Mouse (Mus musculus) CH12.LX (cell line): ENCODE data around the gene Mad2l2. TPM values are rescaled to one million over a fixed set of nuclear protein-coding genes. Genes with fewer than 3 reads are reported as not detected.

Experiments
- DNase-seq: peaks from one replicate; pipeline ENCODE4 v3.0.0-alpha.2; 2013; ENCODE audit errors: extremely low read depth
- H3K27ac ChIP-seq: 2 replicates; pipeline ENCODE4 v1.5.1; 2012; ENCODE audit warnings: low read depth, mild to moderate bottlenecking, control low read depth, moderate library complexity; ENCODE audit not compliant: insufficient read depth
- H3K27me3 ChIP-seq: replicated peaks from 2 replicates; pipeline ENCODE3; 2012; ENCODE audit warnings: inconsistent platforms
- H3K36me3 ChIP-seq, 2 experiments: replicated peaks in 1 of 2; 2 replicates each; pipeline versions ENCODE3 to v1.6.1; 2012; ENCODE audit warnings: inconsistent platforms in 1 of 2, low read length in 1 of 2, mild to moderate bottlenecking in 1 of 2, mixed read lengths in 1 of 2, moderate library complexity in 1 of 2; ENCODE audit not compliant: control insufficient read depth in 1 of 2, insufficient read depth in 1 of 2
- H3K4me1 ChIP-seq, 2 experiments: 2 replicates each; pipeline ENCODE4 v1.6.1; 2012; ENCODE audit warnings: inconsistent platforms in 1 of 2, moderate library complexity in 1 of 2; ENCODE audit not compliant: insufficient read depth in 2 of 2, control insufficient read depth in 1 of 2
- H3K4me2 ChIP-seq: 2 replicates; pipeline ENCODE4 v1.6.1; 2012; ENCODE audit warnings: low read depth, mild to moderate bottlenecking, control low read depth; ENCODE audit not compliant: poor library complexity, insufficient read depth, severe bottlenecking
- H3K4me3 ChIP-seq, 3 experiments: fragments of 150-350 bp in 1 of 3; sonication (generic) in 1 of 3; replicated peaks in 1 of 3; 2 replicates each; pipeline versions ENCODE3 to v1.5.1; 2011 to 2012; ENCODE audit warnings: low read depth in 2 of 3, low read length in 2 of 3, mild to moderate bottlenecking in 2 of 3, moderate library complexity in 2 of 3, control low read depth in 1 of 3, improper control_type of control experiment in 1 of 3, inconsistent platforms in 1 of 3, mixed read lengths in 1 of 3; ENCODE audit not compliant: poor library complexity in 1 of 3
- H3K79me2 ChIP-seq: replicated peaks from 2 replicates; pipeline ENCODE4 v1.6.1; 2012; ENCODE audit warnings: mild to moderate bottlenecking, moderate library complexity; ENCODE audit not compliant: control insufficient read depth, poor library complexity, insufficient read depth, severe bottlenecking; ENCODE audit errors: extremely low read depth
- H3K9ac ChIP-seq: 2 replicates; pipeline ENCODE4 v1.6.1; 2012; ENCODE audit warnings: low read depth, mild to moderate bottlenecking, control low read depth, moderate library complexity; ENCODE audit not compliant: insufficient read depth
- H3K9me3 ChIP-seq: replicated peaks from 2 replicates; pipeline ENCODE3; 2012; ENCODE audit warnings: low read length, inconsistent platforms, mixed read lengths
- CTCF ChIP-seq, 2 experiments: IDR thresholded peaks in 1 of 2; conservative IDR thresholded peaks in 1 of 2; 2 replicates each; pipeline ENCODE4 v1.5.1; 2011 to 2012; ENCODE audit warnings: low read depth in 2 of 2, low read length in 2 of 2, improper control_type of control experiment in 1 of 2, inconsistent platforms in 1 of 2, mild to moderate bottlenecking in 1 of 2, moderate library complexity in 1 of 2
- HCFC1 ChIP-seq: IDR thresholded peaks from 2 replicates; pipeline ENCODE4 v1.6.1; 2012; ENCODE audit warnings: low read depth, mild to moderate bottlenecking, inconsistent platforms, low read length, improper control_type of control experiment
- MEF2A ChIP-seq: IDR thresholded peaks from 2 replicates; pipeline ENCODE4 v1.6.1; 2014; ENCODE audit warnings: low read depth, mild to moderate bottlenecking, inconsistent platforms, low read length, improper control_type of control experiment, borderline replicate concordance
- MXI1 ChIP-seq: IDR thresholded peaks from 2 replicates; pipeline ENCODE4 v1.6.1; 2011; ENCODE audit warnings: mild to moderate bottlenecking, low read depth, low read length, improper control_type of control experiment
- NELFE ChIP-seq: IDR thresholded peaks from 2 replicates; pipeline ENCODE4 v1.6.1; 2011; ENCODE audit warnings: low read depth, low read length, improper control_type of control experiment
- POLR2AphosphoS2 ChIP-seq: IDR thresholded peaks from 2 replicates; pipeline ENCODE4 v1.6.1; 2011; ENCODE audit warnings: low read depth, low read length, improper control_type of control experiment
- RAD21 ChIP-seq: IDR thresholded peaks from 2 replicates; pipeline ENCODE4 v1.6.1; 2011; ENCODE audit warnings: low read depth, mild to moderate bottlenecking, low read length, improper control_type of control experiment, moderate library complexity
- RCOR1 ChIP-seq: conservative IDR thresholded peaks from 2 replicates; pipeline ENCODE4 v1.6.1; 2012; ENCODE audit warnings: low read depth, mild to moderate bottlenecking, inconsistent platforms, low read length, improper control_type of control experiment
- SIN3A ChIP-seq: IDR thresholded peaks from 2 replicates; pipeline ENCODE4 v1.6.1; 2012; ENCODE audit warnings: low read length, improper control_type of control experiment, inconsistent platforms
- SMC3 ChIP-seq: IDR thresholded peaks from 2 replicates; pipeline ENCODE4 v1.6.1; 2011; ENCODE audit warnings: low read depth, low read length, improper control_type of control experiment
- TBP ChIP-seq: conservative IDR thresholded peaks from 2 replicates; pipeline ENCODE4 v1.6.1; 2011; ENCODE audit warnings: low read depth, low read length, improper control_type of control experiment
- TCF12 ChIP-seq: IDR thresholded peaks from 2 replicates; pipeline ENCODE4 v1.6.1; 2014; ENCODE audit warnings: low read depth, mild to moderate bottlenecking, inconsistent platforms, low read length, improper control_type of control experiment
- dilution Hi-C: fragments of 300-500 bp; cut with MboI; formaldehyde crosslinking; loops from 2 replicates; pipeline ENCODE4 v1.14.3; 2020; ENCODE audit warnings: low sequenced_read_pairs; ENCODE audit not compliant: extremely low pct_unique_long_range_greater_than_20kb, extremely low pct_ligation_motif_present
- in situ Hi-C: fragments of 300-500 bp; cut with MboI; formaldehyde crosslinking; loops from 3 replicates; pipeline ENCODE4 v1.14.3; 2019; ENCODE audit warnings: low sequenced_read_pairs, low pct_ligation_motif_present, low pct_unique_long_range_greater_than_20kb, mixed read lengths
- polyA plus RNA-seq: library from polyadenylated mRNA; unstranded; fragments of >175 nt; gene quantifications from 2 replicates; pipeline ENCODE4 v1.2.1, GENCODE M21; 2012; ENCODE audit warnings: low read depth; ENCODE audit not compliant: insufficient read length
- total RNA-seq, 2 experiments: library from RNA; depleted of rRNA; stranded (reverse); fragments of 300-350 nt in 1 of 2; fragments of >200 nt in 1 of 2; gene quantifications; 2 replicates each; pipeline ENCODE4 v1.2.3; 2012 to 2014

The Mad2l2 gene
- total and polyA plus RNA-seq, 3 experiments: 23.1 to 43.3 (median 36.5) TPM

DNA sequence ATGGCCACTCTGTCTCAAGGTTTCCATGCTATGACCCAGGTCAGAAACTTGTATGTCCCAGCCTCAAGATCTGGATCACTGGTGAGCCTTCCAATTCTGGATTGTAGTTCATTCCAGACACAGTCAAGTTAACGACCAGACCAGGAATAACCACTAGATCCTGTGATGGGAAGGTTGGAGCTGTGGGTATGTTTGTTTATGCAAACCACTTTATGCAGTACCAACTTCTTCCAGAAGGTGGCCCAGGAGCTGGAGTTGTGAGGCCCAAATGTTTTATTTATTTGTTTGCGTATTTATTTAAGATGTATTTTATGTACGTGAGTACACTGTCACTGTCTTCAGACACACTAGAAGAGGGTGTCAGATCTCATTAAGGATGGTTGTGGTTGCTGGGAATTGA is 24.8 kb downstream of the Mad2l2 start:
- peak; percentile 28 for DNase-seq
- peaks cover 13% of the 10 kb centered on the region for H3K27me3 ChIP-seq
- H3K4me3 ChIP-seq: no peak overlapping the region
- H3K9me3 ChIP-seq: no peaks in the 10 kb centered on the region
- in situ Hi-C loops (loop anchor here (5.0 to 25.0 kb wide), 3 partner anchors 38 to 457 kb away; partner anchors contain the start of gene Masp2), dilution Hi-C loops (no loop called here)
- no peak overlapping the region for H3K27ac ChIP-seq
- peaks cover 5 to 14% of the 10 kb centered on the region in 2 experiments for H3K4me1 ChIP-seq
- no peaks in the 10 kb centered on the region; the same call in 1 of the 2 replicates for H3K79me2 ChIP-seq
- TF ChIP-seq SIN3A (no peak), NELFE (no peak), SMC3 (peak; percentile 24; the same call in 1 of the 2 replicates), MXI1 (no peak), CTCF (conservative IDR thresholded peaks at IDR 0.05 in 1 of 2, IDR thresholded peaks at IDR 0.05 in 1 of 2; ENCODE audit: low read depth in 2 of 2, low read length in 2 of 2) (peak; percentile 42 to 54; a peak in 3 of 4 replicates)
- peaks cover 18 to 23% of the 10 kb centered on the region in 2 experiments for H3K36me3 ChIP-seq
- no peak overlapping the region for H3K9ac ChIP-seq
- H3K4me2 ChIP-seq: no peak overlapping the region

DNA sequence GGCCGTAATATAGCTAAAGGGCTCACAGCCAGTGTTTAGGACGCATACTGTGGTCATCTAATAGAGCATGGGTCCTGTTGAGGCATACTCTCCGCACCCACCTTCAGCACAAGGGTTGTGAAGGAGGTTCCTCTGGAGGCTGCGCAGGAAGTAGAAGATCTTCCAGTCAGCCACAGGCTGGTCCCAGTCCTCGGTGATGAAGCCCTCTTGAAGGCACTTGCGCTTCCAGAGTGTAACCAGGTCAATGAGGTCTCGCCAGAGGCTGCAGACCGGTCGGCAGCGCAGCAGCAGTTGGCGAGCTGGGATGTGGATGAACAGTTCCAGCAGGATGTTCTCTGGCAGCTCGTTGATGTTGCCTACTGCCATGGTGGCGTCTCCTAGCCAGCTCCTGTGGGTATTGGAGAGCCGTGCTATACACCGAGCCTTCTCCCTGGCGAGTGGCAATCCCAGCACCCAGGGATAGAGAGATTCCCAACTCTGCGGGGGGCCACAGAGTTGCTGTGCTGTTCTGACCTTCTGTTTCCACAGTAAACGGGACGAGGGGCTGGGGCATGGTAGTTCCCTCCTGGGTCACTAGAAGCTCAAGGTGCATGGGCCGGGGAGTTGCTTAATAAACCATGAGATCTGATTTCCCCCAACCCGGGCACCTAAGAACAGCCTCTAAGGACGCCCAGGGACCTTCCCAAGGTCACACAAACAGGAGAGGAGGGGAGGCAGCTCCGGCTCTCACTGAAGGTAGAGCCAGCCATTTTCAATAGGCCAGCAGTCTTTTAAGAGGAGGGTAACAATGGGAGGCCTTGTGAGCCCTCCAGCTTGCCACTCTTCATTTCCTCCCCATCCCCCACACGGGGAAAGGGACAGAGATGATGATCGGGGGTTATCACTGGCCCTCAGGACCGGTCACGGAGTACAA is 28.5 kb downstream of the Mad2l2 start:
- dilution Hi-C loops: no loop called here
- no peak for DNase-seq
- Histone ChIP-seq H3K4me2 (peak overlapping the region; percentile 84), H3K9ac (peak overlapping the region; percentile 79), H3K4me1 (peaks cover 5 to 9% of the 10 kb centered on the region in 2 experiments), H3K27me3 (peaks cover 44% of the 10 kb centered on the region), H3K4me3 (peak overlapping the region; percentile 57 to 98 (median 62)), H3K27ac (no peak overlapping the region), H3K9me3 (no peaks in the 10 kb centered on the region), H3K36me3 (peaks cover 18 to 19% of the 10 kb centered on the region in 2 experiments), H3K79me2 (no peaks in the 10 kb centered on the region; the same call in 1 of the 2 replicates)
- in situ Hi-C loops: loop anchor here (10.0 to 25.0 kb wide), 2 partner anchors 204 to 454 kb away; partner anchors contain the start of gene Masp2
- TF ChIP-seq TBP (no peak), HCFC1 (no peak), TCF12 (no peak), CTCF (conservative IDR thresholded peaks at IDR 0.05 in 1 of 2, IDR thresholded peaks at IDR 0.05 in 1 of 2; ENCODE audit: low read depth in 2 of 2, low read length in 2 of 2) (no peak), POLR2AphosphoS2 (no peak), SMC3 (no peak), RCOR1 (no peak), RAD21 (no peak), MEF2A (no peak)
- TF ChIP-seq, all 38 proteins: peak for 0
